Mouse (Mus musculus): Measurements from ENCODE around the gene Olfr1310. TPM values are rescaled to one million over a fixed set of nuclear protein-coding genes. Genes with fewer than 3 reads are reported as not detected.

Gene Olfr1310
- under 1 TPM; 0.04 to 0.05 TPM for polyA plus RNA-seq (2017; shearing (Covaris generic))

GRCm38 (mm10) chr2:112012608-112013007 is at the start of gene Olfr1310:
TSS of gene Olfr1310 (minus strand) at chr2:112012708.

DNA sequence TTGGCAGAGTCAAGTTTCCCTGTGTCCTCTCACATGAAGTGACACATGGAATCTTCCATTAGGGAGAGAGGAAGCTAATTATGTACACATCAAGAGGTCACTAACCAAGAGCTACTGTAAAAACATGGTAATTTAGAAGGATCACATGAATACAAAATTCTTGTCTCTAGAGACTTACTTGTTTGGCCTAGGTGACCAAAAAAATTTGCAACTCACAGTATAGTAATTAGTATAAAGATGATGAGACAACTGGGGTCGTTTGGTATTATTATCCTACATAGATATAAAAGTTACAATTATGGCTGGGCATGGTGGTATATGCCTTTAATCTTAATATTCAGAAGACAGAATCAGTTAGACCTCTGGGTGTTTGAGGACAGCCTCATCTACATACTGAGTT is 37.6 kb upstream of the Olfr1310 start, which contains the start of gene Olfr1312:
TSS of gene Olfr1312 (minus strand) at position 101 of the 400 bp plus-strand sequence.

DNA sequence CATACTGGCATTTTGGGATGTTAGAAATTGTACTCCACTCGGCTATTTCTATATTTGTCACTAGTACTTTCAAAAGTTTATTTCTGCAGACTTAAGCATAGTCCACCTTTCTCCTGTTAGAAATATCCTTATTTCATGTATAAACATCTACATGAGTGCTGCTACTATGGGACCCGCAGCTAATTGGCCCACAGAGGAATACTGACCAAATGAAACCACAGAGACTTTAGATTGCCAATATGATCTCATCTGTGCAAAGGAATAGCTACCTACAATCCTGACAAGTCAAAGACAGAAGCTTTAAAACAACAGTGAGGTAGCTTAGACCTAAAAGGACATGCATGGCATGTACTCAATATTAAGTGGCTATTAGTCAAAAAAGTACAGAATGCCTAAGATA is 11.8 kb upstream of the Olfr1310 start, which contains the start of gene Olfr1311:
TSS of gene Olfr1311 (minus strand) at position 101 of the 400 bp plus-strand sequence.

GRCm38 (mm10) chr2:111990181-111990580 is 22.3 kb downstream of the Olfr1310 start, which contains the start of gene Olfr1309:
TSS of gene Olfr1309 (minus strand) at chr2:111990281.

GRCm38 (mm10) chr2:111964844-111965243 is 47.7 kb downstream of the Olfr1310 start, which contains the start of gene Olfr1308:
TSS of gene Olfr1308 (minus strand) at chr2:111964944.

Other genes starting within 250 kb of the Olfr1310 start
- under 1 TPM in 1 of 2 experiments, not detected in 1; 0.34 TPM for gene Olfr1302, start 235.3 kb downstream of the Olfr1310 start, polyA plus RNA-seq (2017; shearing (Covaris generic))
- not detected for gene Olfr1303, start 192.4 kb downstream of the Olfr1310 start, polyA plus RNA-seq (2017; shearing (Covaris generic))
- not detected for gene Olfr1305, start 135.6 kb downstream of the Olfr1310 start, polyA plus RNA-seq (2017; shearing (Covaris generic))
- not detected for gene Olfr1306, start 96.4 kb downstream of the Olfr1310 start, polyA plus RNA-seq (2017; shearing (Covaris generic))
- gene Olfr1307, start 63.3 kb downstream of the Olfr1310 start, polyA plus RNA-seq (2017; shearing (Covaris generic)) = under 1 TPM; 0.05 to 0.11 TPM
- under 1 TPM in 1 of 2 experiments, not detected in 1; 0.11 TPM for gene Olfr1308, start 47.8 kb downstream of the Olfr1310 start, polyA plus RNA-seq (2017; shearing (Covaris generic))
- gene Olfr1309, start 22.4 kb downstream of the Olfr1310 start, polyA plus RNA-seq (2017; shearing (Covaris generic)) = not detected
- under 1 TPM in 1 of 2 experiments, not detected in 1; 0.09 TPM for gene Olfr1311, start 11.7 kb upstream of the Olfr1310 start, polyA plus RNA-seq (2017; shearing (Covaris generic))
- under 1 TPM in 1 of 2 experiments, not detected in 1; 0.10 TPM for gene Olfr1312, start 37.5 kb upstream of the Olfr1310 start, polyA plus RNA-seq (2017; shearing (Covaris generic))
- not detected for gene Olfr1313, start 65.1 kb upstream of the Olfr1310 start, polyA plus RNA-seq (2017; shearing (Covaris generic))
- gene Olfr1314, start 84.1 kb upstream of the Olfr1310 start, polyA plus RNA-seq (2017; shearing (Covaris generic)) = not detected
- not detected for gene Olfr1315-ps1, start 102.7 kb upstream of the Olfr1310 start, polyA plus RNA-seq (2017; shearing (Covaris generic))
- gene Olfr1316, start 122.3 kb upstream of the Olfr1310 start, polyA plus RNA-seq (2017; shearing (Covaris generic)) = not detected
- gene Olfr1317, start 127.6 kb upstream of the Olfr1310 start, polyA plus RNA-seq (2017; shearing (Covaris generic)) = under 1 TPM in 1 of 2 experiments, not detected in 1; 0.07 TPM
- gene Olfr1318, start 141.5 kb upstream of the Olfr1310 start, polyA plus RNA-seq (2017; shearing (Covaris generic)) = under 1 TPM in 1 of 2 experiments, not detected in 1; 0.05 TPM
- 100 to 1,000 TPM in 1 of 2 experiments, 10 to 100 TPM in 1; 46.0 to 104 TPM for gene Lpcat4, start 226.8 kb upstream of the Olfr1310 start, polyA plus RNA-seq (2017; shearing (Covaris generic))
- under 1 TPM; 0.04 to 0.22 TPM for gene Nutm1, start 246.6 kb upstream of the Olfr1310 start, polyA plus RNA-seq (2017; shearing (Covaris generic))
- 100 to 1,000 TPM; 111 to 182 TPM for gene Nop10, start 249.2 kb upstream of the Olfr1310 start, polyA plus RNA-seq (2017; shearing (Covaris generic))